Mouse (Mus musculus): ENCODE measurements at regions not wholly inside any gene's neighbourhood (a gene's known extent, or its start where the extent isn't known, plus 50 kb on each side); places are given as distances from the start of the nearest gene placed in this dataset.

DNA sequence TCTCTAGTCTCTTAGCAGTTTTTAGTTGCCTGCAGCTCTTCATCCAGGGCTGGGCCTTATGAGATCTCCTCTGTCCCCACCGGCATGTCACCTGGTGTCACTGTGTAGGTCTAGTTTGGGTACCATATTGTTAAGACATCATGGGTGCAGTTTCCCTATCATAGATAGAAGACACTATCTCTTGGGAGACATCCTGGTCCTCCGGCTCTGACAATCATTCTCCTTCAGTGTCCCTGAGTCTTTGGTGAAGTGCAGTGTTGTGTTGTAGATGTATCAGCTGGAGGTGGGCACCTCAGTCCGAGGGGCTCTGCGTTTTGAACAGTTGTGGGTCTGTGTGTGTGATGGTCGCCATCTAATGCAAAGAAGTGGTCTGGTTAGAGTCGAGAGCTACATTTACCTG lies 58.0 kb upstream of the Synm start:
- intact Hi-C loops (cut with DNase I), result no loop called here
- no peak for DNase-seq

DNA sequence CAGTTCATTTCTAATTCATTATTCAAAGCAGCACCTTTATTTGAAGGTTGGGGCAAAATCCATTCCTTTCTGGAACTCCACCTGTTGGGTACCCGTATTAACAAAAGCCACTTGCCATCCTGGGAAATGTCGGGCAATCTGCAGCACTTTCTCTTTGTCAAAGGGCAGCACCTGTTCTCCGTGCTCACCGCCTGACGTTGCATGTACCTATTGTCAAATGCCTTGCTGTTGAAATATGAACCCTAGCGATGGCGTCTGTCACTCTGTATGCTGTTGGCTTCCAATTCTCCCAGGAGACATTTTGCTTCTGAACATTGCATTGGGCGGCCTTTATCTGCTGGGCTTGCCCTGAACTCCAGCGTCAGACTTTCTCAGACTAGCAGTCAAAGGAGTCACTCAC lies 55.3 kb upstream of the Synm start:
- intact Hi-C loops (cut with DNase I), result no loop called here

More for the DNA sequence above, 55.3 kb upstream of the Synm start:
- no peak for DNase-seq
